Mouse (Mus musculus): ENCODE data around the gene Ptprd.

GRCm38 (mm10) chr4:76259636-76260035, 1952.1 kb downstream of the Ptprd start:
- TF ChIP-seq CTCF (IDR thresholded peaks at IDR 0.05) (no peak), EP300 (IDR thresholded peaks at IDR 0.05) (no peak)

Data from lung, postnatal 0 days (tissue).